Mouse (Mus musculus) inflammation-experienced regulatory T-cells, adult 16 weeks (primary cell): ENCODE data around the gene Tnfaip8l3. TPM values are rescaled to one million over a fixed set of nuclear protein-coding genes. Genes with fewer than 3 reads are reported as not detected.

Experiments
- polyA plus RNA-seq: library from polyadenylated mRNA; unstranded; fragments of 100-300 nt; shearing (Covaris generic); gene quantifications from one replicate; pipeline ENCODE4 v1.2.1, GENCODE M21; 2017

The Tnfaip8l3 gene
- polyA plus RNA-seq: not detected

DNA sequence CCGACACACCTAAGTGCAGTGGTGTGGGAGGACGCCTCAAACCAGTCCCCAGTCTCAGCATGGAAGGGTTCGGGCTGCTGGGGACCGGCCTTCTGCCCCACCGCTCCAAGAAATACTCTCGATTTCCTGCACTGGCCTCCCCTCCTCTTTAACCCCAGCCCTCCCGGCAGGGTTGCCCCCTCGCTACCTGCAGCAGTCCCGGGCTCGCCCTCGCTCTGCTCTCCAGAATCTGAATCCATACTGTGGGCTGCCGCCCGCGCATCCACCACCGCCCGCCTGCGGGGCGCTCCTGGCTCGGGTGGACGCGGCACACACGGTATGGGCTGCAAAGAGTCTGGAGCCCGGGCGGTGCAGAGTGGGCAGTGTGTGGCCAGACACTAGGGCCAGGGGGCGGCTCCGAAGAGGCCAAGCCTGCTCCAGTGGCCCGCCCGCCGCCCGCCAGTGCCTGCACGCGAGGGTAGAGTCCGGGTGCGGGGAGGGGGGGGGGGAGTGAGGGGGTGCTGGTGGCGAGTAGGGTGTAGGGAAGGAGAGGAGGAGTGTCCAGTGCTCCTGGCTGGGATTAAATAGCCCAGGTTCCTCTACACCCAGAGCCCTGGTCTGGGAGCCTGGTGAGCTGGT is at the start of gene Tnfaip8l3:
Gene Tnfaip8l3, minus strand, starts transcription at position 357 of the 618 bp plus-strand sequence.

DNA sequence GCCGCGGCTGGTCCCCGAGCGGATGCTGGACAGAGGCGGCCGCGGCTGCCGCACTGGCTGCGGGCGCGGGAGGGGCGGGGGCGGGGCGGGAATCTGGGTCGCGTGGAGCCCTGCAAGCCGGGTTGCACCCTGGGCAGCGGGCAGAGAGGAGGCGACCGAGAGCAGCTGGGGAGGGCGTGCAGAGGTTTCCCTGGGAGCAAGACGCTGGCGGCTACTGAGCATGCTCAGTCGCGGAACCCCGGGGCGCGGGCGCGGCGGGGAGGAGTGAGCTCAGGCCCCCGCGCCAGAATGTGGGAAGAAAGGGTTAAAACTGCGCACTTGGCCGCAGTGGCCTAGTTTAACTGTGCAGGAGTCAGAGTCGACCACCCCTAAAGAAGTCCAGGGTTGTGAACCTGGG is 93.1 kb downstream of the Tnfaip8l3 start, which contains the start of gene Elmod1:
Gene Elmod1, minus strand, starts transcription at position 180 of the 397 bp plus-strand sequence.

Other genes with a start within 250 kb of the Tnfaip8l3 start
- not detected for gene Sln, start 218.2 kb downstream of the Tnfaip8l3 start, polyA plus RNA-seq
- gene Elmod1, start 93.1 kb downstream of the Tnfaip8l3 start, polyA plus RNA-seq: not detected
- not detected for gene Cyp19a1, start 199.7 kb upstream of the Tnfaip8l3 start, polyA plus RNA-seq
- not detected for gene Gldn, start 218.1 kb upstream of the Tnfaip8l3 start, polyA plus RNA-seq